Mouse (Mus musculus): ENCODE results near the gene Qrich2. TPM values are rescaled to one million over a fixed set of nuclear protein-coding genes. Genes with fewer than 3 reads are reported as not detected.
"Not testable (repeated sequence)": the region's sequence is repeated elsewhere in the genome, so short reads cannot be mapped to it uniquely, and the experiment has no call there.

The Qrich2 gene
- polyA plus RNA-seq, 1 experiment from 2014 or later: not detected

DNA sequence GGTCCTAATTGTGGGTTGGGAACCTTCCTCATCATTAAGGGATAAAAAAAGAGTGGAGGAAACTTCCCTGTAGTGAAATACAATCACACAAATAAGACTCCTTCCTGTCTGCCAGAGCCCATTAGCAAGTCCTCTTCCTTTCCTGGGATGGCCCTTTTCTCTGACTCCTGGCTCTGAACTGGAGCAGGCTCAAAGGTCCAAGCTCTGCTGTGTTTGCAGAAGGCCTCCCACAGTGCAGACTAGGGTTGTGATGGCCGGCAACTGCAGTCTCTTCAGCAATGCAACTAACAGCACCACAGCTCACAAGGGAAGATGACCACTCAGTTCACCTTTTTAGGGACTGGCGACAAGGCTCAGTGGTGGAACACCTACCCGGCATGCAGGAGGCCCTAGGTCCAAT is 4.2 kb upstream of the Qrich2 start:
- H3K27me3 ChIP-seq (replicated peaks; ENCODE audit: control insufficient read depth, insufficient read depth, low read length): 0 out of 2 replicates have a peak, but pooled peaks cover 3% of the 10 kb centered on the region
- peaks cover 14% of the 10 kb centered on the region; the same call in 1 of the 2 replicates for H3K36me3 ChIP-seq (ENCODE audit: control insufficient read depth, insufficient read depth, low read length)
- DNase-seq (ENCODE audit: low spot score): no peak
- 84% methylated on average over 3 of the region's 3 CpGs for WGBS
- no peaks in the 10 kb centered on the region for H3K9me3 ChIP-seq (ENCODE audit: control insufficient read depth, low read length)
- H3K27ac ChIP-seq (ENCODE audit: low read depth, low read length): 0 out of 2 replicates have a peak overlapping the region, but pooled peaks have one; percentile 16
- no peak overlapping the region for H3K9ac ChIP-seq (ENCODE audit: low read depth, low read length)
- H3K4me3 ChIP-seq (ENCODE audit: low read depth, low read length): no peak overlapping the region
- no peak overlapping the region for H3K4me2 ChIP-seq
- ATAC-seq (replicated peaks; ENCODE audit: low FRiP score): no peak
- no peaks in the 10 kb centered on the region for H3K4me1 ChIP-seq (replicated peaks; ENCODE audit: control insufficient read depth, insufficient read depth, low read length)

DNA sequence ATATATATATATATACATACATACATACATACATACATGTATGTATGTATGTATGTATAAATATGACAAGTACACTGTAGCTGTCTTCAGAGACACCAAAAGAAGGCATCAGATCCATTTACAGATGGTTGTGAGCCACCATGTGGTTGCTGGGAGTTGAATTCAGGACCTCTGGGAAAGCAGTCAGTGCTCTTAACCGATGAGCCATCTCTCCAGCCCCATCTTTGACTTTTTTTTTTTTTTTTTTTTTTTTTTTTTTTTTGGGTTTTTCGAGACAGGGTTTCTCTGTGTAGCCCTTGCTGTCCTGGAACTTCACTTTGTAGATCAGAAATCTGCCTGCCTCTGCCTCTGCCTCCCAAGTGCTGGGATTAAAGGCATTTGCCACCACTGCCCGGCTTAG is 2.3 kb upstream of the Qrich2 start:
- 85% methylated on average over 3 of the region's 3 CpGs for WGBS

DNA sequence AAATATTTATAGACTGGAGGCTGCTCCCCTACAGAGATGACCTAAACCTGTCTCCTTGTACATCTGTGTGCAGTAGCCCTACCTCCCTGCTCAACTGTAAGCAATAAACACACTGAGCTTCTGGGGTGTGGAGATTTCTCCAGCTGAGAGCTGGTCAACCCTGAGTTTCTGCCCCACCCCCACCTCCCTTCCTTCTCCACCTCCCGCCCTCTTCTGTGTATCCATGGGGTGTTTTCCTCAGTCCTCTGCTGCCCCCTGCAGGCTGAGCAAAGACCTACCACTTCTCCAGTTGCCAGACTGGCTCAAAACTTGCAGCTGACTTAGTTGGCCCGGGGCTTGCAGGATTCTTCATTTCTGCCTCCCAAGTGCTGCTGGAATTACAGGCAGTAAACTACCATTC is 2.2 kb downstream of the Qrich2 start:
- DNase-seq (ENCODE audit: low spot score): peak; percentile 81
- Histone ChIP-seq H3K9ac (ENCODE audit: low read depth, low read length) (no peak overlapping the region), H3K36me3 (ENCODE audit: control insufficient read depth, insufficient read depth, low read length) (no peaks in the 10 kb centered on the region), H3K4me2 (no peak overlapping the region), H3K4me3 (ENCODE audit: low read depth, low read length) (no peak overlapping the region), H3K27me3 (replicated peaks; ENCODE audit: control insufficient read depth, insufficient read depth, low read length) (0 out of 2 replicates have a peak, but pooled peaks cover 3% of the 10 kb centered on the region), H3K27ac (ENCODE audit: low read depth, low read length) (no peak overlapping the region), H3K9me3 (ENCODE audit: control insufficient read depth, low read length) (no peaks in the 10 kb centered on the region), H3K4me1 (replicated peaks; ENCODE audit: control insufficient read depth, insufficient read depth, low read length) (no peaks in the 10 kb centered on the region; the same call in 1 of the 2 replicates)
- 15% methylated on average over 2 of the region's 2 CpGs for WGBS
- ATAC-seq (replicated peaks; ENCODE audit: low FRiP score): peak; percentile 56; the same call in 1 of the 2 replicates

More for the DNA sequence above, 2.3 kb upstream of the Qrich2 start:
- not testable (repeated sequence) for H3K4me2 ChIP-seq; H3K9me3 ChIP-seq (ENCODE audit: control insufficient read depth, low read length); H3K4me3 ChIP-seq (ENCODE audit: low read depth, low read length); ATAC-seq (replicated peaks; ENCODE audit: low FRiP score); H3K9ac ChIP-seq (ENCODE audit: low read depth, low read length); H3K27ac ChIP-seq (ENCODE audit: low read depth, low read length); DNase-seq (ENCODE audit: low spot score); H3K4me1 ChIP-seq (replicated peaks; ENCODE audit: control insufficient read depth, insufficient read depth, low read length); H3K27me3 ChIP-seq (replicated peaks; ENCODE audit: control insufficient read depth, insufficient read depth, low read length)
- H3K36me3 ChIP-seq (ENCODE audit: control insufficient read depth, insufficient read depth, low read length): peaks cover 12% of the 10 kb centered on the region; the same call in 1 of the 2 replicates

DNA sequence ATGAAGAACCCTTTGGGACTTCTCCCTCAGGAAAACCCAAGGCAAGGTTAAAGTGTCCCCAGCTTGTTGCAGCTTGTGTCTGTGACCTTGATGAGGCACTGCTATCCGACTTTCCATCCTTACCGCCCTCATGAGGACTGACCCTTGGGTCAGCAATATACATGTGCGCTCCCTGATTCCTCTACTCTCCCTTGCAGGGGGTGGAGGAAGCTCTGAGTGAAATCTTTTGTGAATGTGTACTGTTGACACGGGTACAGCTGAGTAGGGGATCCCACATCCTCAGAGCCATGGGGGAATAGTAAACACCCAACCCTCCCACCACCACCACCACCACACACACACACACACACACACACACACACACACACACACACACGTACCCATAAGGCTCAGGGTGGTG is 2.7 kb downstream of the Qrich2 start:
- Histone ChIP-seq H3K9me3 (ENCODE audit: control insufficient read depth, low read length) (no peaks in the 10 kb centered on the region), H3K9ac (ENCODE audit: low read depth, low read length) (no peak overlapping the region), H3K27ac (ENCODE audit: low read depth, low read length) (no peak overlapping the region), H3K4me1 (replicated peaks; ENCODE audit: control insufficient read depth, insufficient read depth, low read length) (no peaks in the 10 kb centered on the region; the same call in 1 of the 2 replicates), H3K36me3 (ENCODE audit: control insufficient read depth, insufficient read depth, low read length) (no peaks in the 10 kb centered on the region), H3K27me3 (replicated peaks; ENCODE audit: control insufficient read depth, insufficient read depth, low read length) (0 out of 2 replicates have a peak, but pooled peaks cover 3% of the 10 kb centered on the region), H3K4me2 (no peak overlapping the region), H3K4me3 (ENCODE audit: low read depth, low read length) (no peak overlapping the region)
- ATAC-seq (replicated peaks; ENCODE audit: low FRiP score) (no peak), DNase-seq (ENCODE audit: low spot score) (no peak)
- 67% methylated on average over 5 of the region's 5 CpGs for WGBS

DNA sequence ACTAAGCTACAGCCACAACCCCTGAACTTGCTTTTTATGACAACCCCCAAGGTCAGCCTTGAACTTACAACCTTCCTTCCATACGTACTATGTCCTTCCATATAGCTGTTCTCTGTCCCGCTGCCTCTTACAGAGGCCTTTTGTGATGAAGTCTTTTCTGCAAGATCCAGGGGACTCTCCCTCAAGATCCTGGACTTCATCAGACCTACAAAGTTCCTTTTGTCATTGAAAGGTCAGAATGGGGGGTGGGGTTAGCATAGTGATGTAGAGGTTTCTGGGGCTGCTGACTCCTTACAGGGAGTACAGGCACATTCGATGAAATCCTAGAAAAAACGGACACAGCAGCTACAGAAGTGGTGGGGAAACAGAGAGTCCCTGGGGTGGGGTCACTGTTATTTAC is 6.3 kb downstream of the Qrich2 start:
- H3K36me3 ChIP-seq (ENCODE audit: control insufficient read depth, insufficient read depth, low read length): no peaks in the 10 kb centered on the region
- no peak overlapping the region for H3K4me2 ChIP-seq
- H3K27ac ChIP-seq (ENCODE audit: low read depth, low read length): no peak overlapping the region
- H3K9me3 ChIP-seq (ENCODE audit: control insufficient read depth, low read length): no peaks in the 10 kb centered on the region
- WGBS: 75% methylated on average over 4 of the region's 4 CpGs
- H3K4me3 ChIP-seq (ENCODE audit: low read depth, low read length): no peak overlapping the region
- no peak overlapping the region for H3K9ac ChIP-seq (ENCODE audit: low read depth, low read length)
- no peaks in the 10 kb centered on the region; the same call in 1 of the 2 replicates for H3K4me1 ChIP-seq (replicated peaks; ENCODE audit: control insufficient read depth, insufficient read depth, low read length)
- no peak for DNase-seq (ENCODE audit: low spot score)
- ATAC-seq (replicated peaks; ENCODE audit: low FRiP score): no peak
- peaks cover 9% of the 10 kb centered on the region; the same call in 1 of the 2 replicates for H3K27me3 ChIP-seq (replicated peaks; ENCODE audit: control insufficient read depth, insufficient read depth, low read length)

DNA sequence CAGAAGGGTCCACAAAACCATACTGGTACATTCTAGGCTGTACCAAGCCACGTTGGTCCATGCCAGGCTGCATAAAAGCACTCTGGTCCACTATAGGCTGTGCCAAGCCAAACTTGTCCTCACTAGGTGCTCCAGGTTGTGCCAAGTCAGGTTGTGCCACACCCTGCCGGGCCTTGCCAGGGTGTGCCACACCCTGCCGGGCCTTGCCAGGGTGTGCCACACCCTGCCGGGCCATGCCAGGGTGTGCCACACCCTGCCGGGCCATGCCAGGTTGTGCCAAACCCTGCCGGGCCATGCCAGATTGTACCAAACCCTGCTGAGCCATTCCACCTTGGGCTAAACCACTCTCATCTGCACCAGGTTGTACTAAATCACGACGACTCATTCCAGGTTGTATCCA is 9.8 kb downstream of the Qrich2 start:
- Histone ChIP-seq H3K27me3 (replicated peaks; ENCODE audit: control insufficient read depth, insufficient read depth, low read length) (peaks cover 9% of the 10 kb centered on the region; the same call in 1 of the 2 replicates), H3K4me3 (ENCODE audit: low read depth, low read length) (no peak overlapping the region), H3K4me2 (no peak overlapping the region), H3K36me3 (ENCODE audit: control insufficient read depth, insufficient read depth, low read length) (no peaks in the 10 kb centered on the region), H3K4me1 (replicated peaks; ENCODE audit: control insufficient read depth, insufficient read depth, low read length) (no peaks in the 10 kb centered on the region; the same call in 1 of the 2 replicates), H3K27ac (ENCODE audit: low read depth, low read length) (no peak overlapping the region), H3K9ac (ENCODE audit: low read depth, low read length) (no peak overlapping the region), H3K9me3 (ENCODE audit: control insufficient read depth, low read length) (no peaks in the 10 kb centered on the region)
- ATAC-seq (replicated peaks; ENCODE audit: low FRiP score): no peak
- no peak for DNase-seq (ENCODE audit: low spot score)
- 83% methylated on average over 8 of the region's 8 CpGs for WGBS

DNA sequence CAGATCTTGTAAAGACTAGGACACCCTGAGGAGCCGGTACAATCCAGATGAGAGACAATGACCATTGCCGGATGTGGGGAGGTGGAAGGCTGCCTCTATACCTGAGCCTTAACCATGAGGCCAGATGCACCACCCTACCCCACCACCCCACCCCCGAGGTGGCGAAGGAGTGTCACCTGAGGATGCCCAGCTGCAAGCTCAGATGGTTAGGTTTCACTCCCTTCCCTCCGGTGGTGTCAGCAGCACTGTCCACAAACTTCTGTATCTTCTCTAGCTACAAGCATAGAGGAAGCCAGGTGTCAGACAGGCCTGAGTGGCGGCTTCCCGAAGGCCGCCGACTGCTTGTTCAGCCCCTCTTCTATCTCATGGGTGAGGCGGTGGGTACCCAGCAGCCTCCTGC is 12.2 kb downstream of the Qrich2 start:
- DNase-seq (ENCODE audit: low spot score): no peak
- 88% methylated on average over 10 of the region's 10 CpGs for WGBS
- no peak overlapping the region for H3K9ac ChIP-seq (ENCODE audit: low read depth, low read length)
- ATAC-seq (replicated peaks; ENCODE audit: low FRiP score): no peak
- H3K27me3 ChIP-seq (replicated peaks; ENCODE audit: control insufficient read depth, insufficient read depth, low read length): peaks cover 9% of the 10 kb centered on the region; the same call in 1 of the 2 replicates
- H3K4me1 ChIP-seq (replicated peaks; ENCODE audit: control insufficient read depth, insufficient read depth, low read length): no peaks in the 10 kb centered on the region
- no peak overlapping the region for H3K4me3 ChIP-seq (ENCODE audit: low read depth, low read length)
- no peak overlapping the region for H3K4me2 ChIP-seq
- no peak overlapping the region for H3K27ac ChIP-seq (ENCODE audit: low read depth, low read length)
- no peaks in the 10 kb centered on the region for H3K36me3 ChIP-seq (ENCODE audit: control insufficient read depth, insufficient read depth, low read length)
- H3K9me3 ChIP-seq (ENCODE audit: control insufficient read depth, low read length): no peaks in the 10 kb centered on the region

DNA sequence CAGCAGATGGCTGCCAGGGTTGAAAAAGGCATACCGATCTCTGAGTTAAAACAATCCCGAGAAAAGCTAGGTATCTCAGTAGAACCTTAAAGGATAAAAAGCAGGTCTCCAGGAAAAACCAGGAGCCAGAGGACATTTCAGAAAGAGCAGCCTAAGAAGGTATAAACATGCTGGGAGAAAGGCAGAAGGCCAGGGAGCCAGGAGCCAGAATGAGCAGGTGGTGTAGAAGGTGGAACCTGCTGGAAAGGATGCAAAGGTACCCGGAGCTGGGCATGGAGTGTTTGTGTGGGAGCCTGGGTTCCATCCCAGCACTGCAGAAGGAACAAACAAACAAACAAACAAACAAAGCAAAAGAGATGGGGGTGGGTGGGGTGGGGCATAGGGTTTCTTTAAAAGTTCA is 16.7 kb downstream of the Qrich2 start:
- WGBS: 91% methylated on average over 3 of the region's 3 CpGs
- DNase-seq (ENCODE audit: low spot score) (no peak), ATAC-seq (replicated peaks; ENCODE audit: low FRiP score) (no peak)
- Histone ChIP-seq H3K9ac (ENCODE audit: low read depth, low read length) (no peak overlapping the region), H3K4me3 (ENCODE audit: low read depth, low read length) (no peak overlapping the region), H3K36me3 (ENCODE audit: control insufficient read depth, insufficient read depth, low read length) (no peaks in the 10 kb centered on the region), H3K4me2 (no peak overlapping the region), H3K27me3 (replicated peaks; ENCODE audit: control insufficient read depth, insufficient read depth, low read length) (peaks cover 13% of the 10 kb centered on the region), H3K4me1 (replicated peaks; ENCODE audit: control insufficient read depth, insufficient read depth, low read length) (peaks cover 4% of the 10 kb centered on the region), H3K9me3 (ENCODE audit: control insufficient read depth, low read length) (no peaks in the 10 kb centered on the region), H3K27ac (ENCODE audit: low read depth, low read length) (no peak overlapping the region)

DNA sequence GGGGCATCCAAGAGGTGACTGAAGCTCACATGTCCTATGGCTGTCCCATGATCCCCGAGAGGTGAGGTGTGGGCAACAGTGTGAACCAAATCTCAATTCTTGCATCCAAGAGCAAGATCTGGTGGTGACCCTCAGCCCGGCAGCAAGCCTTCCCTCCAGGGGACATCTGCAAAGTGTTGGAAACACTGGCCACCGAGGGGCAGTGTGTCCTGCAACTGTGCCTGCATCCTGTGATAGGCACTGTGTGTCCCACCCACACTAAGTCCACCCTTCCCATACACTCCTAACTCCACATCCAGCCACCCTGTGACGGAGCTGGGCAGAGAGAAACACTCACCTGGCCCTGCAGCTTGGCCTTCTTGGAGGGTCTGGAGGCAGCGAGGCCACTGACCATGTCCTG is 18.2 kb downstream of the Qrich2 start:
- ATAC-seq (replicated peaks; ENCODE audit: low FRiP score): no peak
- H3K4me3 ChIP-seq (ENCODE audit: low read depth, low read length): no peak overlapping the region
- H3K9me3 ChIP-seq (ENCODE audit: control insufficient read depth, low read length): no peaks in the 10 kb centered on the region
- DNase-seq (ENCODE audit: low spot score): no peak
- 69% methylated on average over 5 of the region's 5 CpGs for WGBS
- H3K27me3 ChIP-seq (replicated peaks; ENCODE audit: control insufficient read depth, insufficient read depth, low read length): peaks cover 13% of the 10 kb centered on the region
- no peaks in the 10 kb centered on the region for H3K36me3 ChIP-seq (ENCODE audit: control insufficient read depth, insufficient read depth, low read length)
- H3K4me2 ChIP-seq: no peak overlapping the region
- no peak overlapping the region for H3K27ac ChIP-seq (ENCODE audit: low read depth, low read length)
- H3K9ac ChIP-seq (ENCODE audit: low read depth, low read length): no peak overlapping the region
- peaks cover 4% of the 10 kb centered on the region for H3K4me1 ChIP-seq (replicated peaks; ENCODE audit: control insufficient read depth, insufficient read depth, low read length)

Measured in liver, embryonic 11.5 days (tissue).